ENCODE assay signal across 17 mouse cellular contexts in genomic region chr5:137525511-137525910, GRCm38 (mm10). TPM values are rescaled to one million over a fixed set of nuclear protein-coding genes. Genes with fewer than 3 reads are reported as not detected.
A peak's percentile ranks its signal among the peaks of the same experiment; 100 is the strongest.
DNase-seq lines count a peak whose midpoint lies in the region; ATAC-seq and TF ChIP-seq lines count a peak whose summit lies in the region.
"Had no signal": no experiment of that assay in that cellular context is flagged by ENCODE, and none has a peak within 500 bp of the region (broad histone marks: within the 10 kb centered on the region; RNA-seq: fewer than 3 reads in every experiment).

No protein-coding gene starts in this region.

- no peak for ATAC-seq in liver, embryonic 11.5 days (replicated peaks; ENCODE audit: low FRiP score)
- no peak for ATAC-seq in forebrain, embryonic 14.5 days
- no peak for ATAC-seq in midbrain, embryonic 12.5 days (ENCODE audit: low FRiP score, low read depth)
- no peak for ATAC-seq in CD4-positive, CD25-positive, alpha-beta regulatory T cell, adult 4 months

- H3K27ac ChIP-seq in heart, adult 2 months = no peak overlapping the region
- H3K27ac ChIP-seq in liver, embryonic 11.5 days (ENCODE audit: low read depth, low read length) = peak overlapping the region; percentile 37; the same call in 1 of the 2 replicates
- H3K27ac ChIP-seq in forebrain, embryonic 14.5 days (ENCODE audit: low read depth, low read length) = peak overlapping the region; percentile 23; the same call in 1 of the 2 replicates
- H3K27ac ChIP-seq in midbrain, embryonic 12.5 days (replicated peaks) = peak overlapping the region; percentile 49
- H3K27ac ChIP-seq: stomach, postnatal 0 days had no signal

- no peak overlapping the region for H3K9ac ChIP-seq in heart, adult 2 months (ENCODE audit: low read depth, low read length)
- no peak overlapping the region for H3K9ac ChIP-seq in liver, embryonic 11.5 days (ENCODE audit: low read depth, low read length)
- H3K9ac ChIP-seq in forebrain, embryonic 14.5 days (ENCODE audit: low read length) = no peak overlapping the region
- H3K9ac ChIP-seq in midbrain, embryonic 12.5 days (replicated peaks) = peak overlapping the region; percentile 31; the same call in 1 of the 2 replicates
- H3K9ac ChIP-seq: embryonic facial prominence, embryonic 13.5 days had no signal

- no peak overlapping the region for H3K4me3 ChIP-seq in heart, adult 2 months
- no peak overlapping the region for H3K4me3 ChIP-seq in liver, embryonic 11.5 days (ENCODE audit: low read depth, low read length)
- H3K4me3 ChIP-seq in forebrain, embryonic 14.5 days (ENCODE audit: low read depth, low read length) = no peak overlapping the region
- H3K4me3 ChIP-seq in midbrain, embryonic 12.5 days = no peak overlapping the region
- H3K4me3 ChIP-seq: embryonic facial prominence, embryonic 13.5 days had no signal

- H3K9me3 ChIP-seq in liver, embryonic 11.5 days (ENCODE audit: control insufficient read depth, low read length) = no peaks in the 10 kb centered on the region
- no peaks in the 10 kb centered on the region for H3K9me3 ChIP-seq in forebrain, embryonic 14.5 days (replicated peaks; ENCODE audit: control insufficient read depth, low read length)
- no peaks in the 10 kb centered on the region for H3K9me3 ChIP-seq in midbrain, embryonic 12.5 days
- H3K9me3 ChIP-seq: embryonic facial prominence, embryonic 13.5 days had no signal

- no peak for TF ChIP-seq EP300 in heart, adult 2 months (IDR thresholded peaks at IDR 0.05; ENCODE audit: insufficient read depth, low read depth, low read length)

- H3K4me2 ChIP-seq in liver, embryonic 11.5 days = no peak overlapping the region
- H3K4me2 ChIP-seq in forebrain, embryonic 14.5 days (ENCODE audit: low read length) = no peak overlapping the region
- no peak overlapping the region for H3K4me2 ChIP-seq in midbrain, embryonic 12.5 days (replicated peaks)
- H3K4me2 ChIP-seq: embryonic facial prominence, embryonic 13.5 days had no signal

- WGBS in heart, adult 2 months = 72% methylated on average over 16 of the region's 16 CpGs
- 80% methylated on average over 16 of the region's 16 CpGs for WGBS in liver, embryonic 11.5 days
- 77% methylated on average over 16 of the region's 16 CpGs for WGBS in forebrain, embryonic 14.5 days
- WGBS in midbrain, embryonic 12.5 days = 81% methylated on average over 16 of the region's 16 CpGs

- TF ChIP-seq POLR2A in heart, adult 2 months (IDR thresholded peaks at IDR 0.05; ENCODE audit: insufficient read depth, low read depth, low read length) = no peak

- no peaks in the 10 kb centered on the region for H3K36me3 ChIP-seq in heart, adult 2 months (ENCODE audit: control insufficient read depth, insufficient read depth, low read length)
- H3K36me3 ChIP-seq in liver, embryonic 11.5 days (ENCODE audit: control insufficient read depth, insufficient read depth, low read length) = peaks cover 74% of the 10 kb centered on the region
- peaks cover 95% of the 10 kb centered on the region for H3K36me3 ChIP-seq in forebrain, embryonic 14.5 days (ENCODE audit: control insufficient read depth, insufficient read depth, low read length)
- H3K36me3 ChIP-seq in midbrain, embryonic 12.5 days = peaks cover 95% of the 10 kb centered on the region

- TF ChIP-seq CTCF in heart, adult 2 months (IDR thresholded peaks at IDR 0.05) = no peak

- intact Hi-C loops in heart, adult 2 months (cut with DNase I) = no loop called here

- no peaks in the 10 kb centered on the region for H3K27me3 ChIP-seq in heart, adult 2 months (ENCODE audit: control insufficient read depth, insufficient read depth, low read length)
- no peaks in the 10 kb centered on the region for H3K27me3 ChIP-seq in liver, embryonic 11.5 days (replicated peaks; ENCODE audit: control insufficient read depth, insufficient read depth, low read length)
- H3K27me3 ChIP-seq in forebrain, embryonic 14.5 days (replicated peaks; ENCODE audit: control insufficient read depth, insufficient read depth, low read length) = no peaks in the 10 kb centered on the region
- no peaks in the 10 kb centered on the region for H3K27me3 ChIP-seq in midbrain, embryonic 12.5 days
- H3K27me3 ChIP-seq: embryonic facial prominence, embryonic 13.5 days had no signal

- peak; percentile 91 for DNase-seq in heart, adult 11 months
- DNase-seq in heart, adult 2 months = no peak
- no peak for DNase-seq in liver, embryonic 11.5 days (ENCODE audit: low spot score)
- no peak for DNase-seq in liver
- no peak for DNase-seq in forebrain, embryonic 14.5 days (ENCODE audit: low spot score)
- no peak for DNase-seq in spleen, adult 12 weeks (ENCODE audit: low spot score)

- peaks cover 2% of the 10 kb centered on the region; the same call in 1 of the 2 replicates for H3K4me1 ChIP-seq in heart, adult 2 months (ENCODE audit: control insufficient read depth, insufficient read depth, low read length)
- peaks cover 19% of the 10 kb centered on the region for H3K4me1 ChIP-seq in liver, embryonic 11.5 days (replicated peaks; ENCODE audit: control insufficient read depth, insufficient read depth, low read length)
- H3K4me1 ChIP-seq in forebrain, embryonic 14.5 days (ENCODE audit: control insufficient read depth, insufficient read depth, low read length) = peaks cover 7% of the 10 kb centered on the region; the same call in 1 of the 2 replicates
- peaks cover 43% of the 10 kb centered on the region for H3K4me1 ChIP-seq in midbrain, embryonic 12.5 days

- H3K79me2 ChIP-seq in heart, adult 2 months (replicated peaks; ENCODE audit: control insufficient read depth, insufficient read depth, low read length) = no peaks in the 10 kb centered on the region; the same call in 1 of the 2 replicates

RNA-seq across cellular contexts. Expression of gene Gigyf1, which starts 7.2 kb away (rescaled TPM):
- 10 to 100 TPM; 24.4 to 29.1 TPM for total RNA-seq in heart, adult 2 months (2021)
- 19.6 and 21.0 TPM in 2 replicates for polyA plus RNA-seq in heart, adult 2 months (2012; rRNA removed)
- 7.0 and 9.0 TPM in 2 replicates for polyA plus RNA-seq in liver, embryonic 11.5 days (2014; fragmentation: Nextera tagmentation; extraction: Ambion mirVana)
- polyA plus RNA-seq in forebrain, embryonic 14.5 days (2014; fragmentation: Nextera tagmentation; extraction: Ambion mirVana) = 11.5 and 13.0 TPM in 2 replicates
- 20.5 and 21.1 TPM in 2 replicates for polyA plus RNA-seq in midbrain, embryonic 12.5 days (2016; fragmentation: Nextera tagmentation; extraction: Ambion mirVana)
- 10 to 100 TPM; 35.6 to 36.1 TPM for polyA plus RNA-seq in CD4-positive, CD25-positive, alpha-beta regulatory T cell, adult 4 months (2017; shearing (Covaris generic))

RNA-seq across cellular contexts. Expression of gene Epo, which starts 7.5 kb away (rescaled TPM):
- total RNA-seq in heart, adult 2 months (2021) = not detected
- polyA plus RNA-seq in heart, adult 2 months (2012; rRNA removed) = not detected in 2 replicates
- 4.6 and 7.8 TPM in 2 replicates for polyA plus RNA-seq in liver, embryonic 11.5 days (2014; fragmentation: Nextera tagmentation; extraction: Ambion mirVana)
- not detected in 2 replicates for polyA plus RNA-seq in forebrain, embryonic 14.5 days (2014; fragmentation: Nextera tagmentation; extraction: Ambion mirVana)
- polyA plus RNA-seq in midbrain, embryonic 12.5 days (2016; fragmentation: Nextera tagmentation; extraction: Ambion mirVana) = 0.34 TPM in 1 of 2 replicates, not detected in the other
- not detected for polyA plus RNA-seq in CD4-positive, CD25-positive, alpha-beta regulatory T cell, adult 4 months (2017; shearing (Covaris generic))
- total RNA-seq: granulocyte monocyte progenitor cell, adult 5-6 weeks; heart, postnatal 36 days; layer of hippocampus, postnatal 25 days had no signal
- polyA plus RNA-seq: brain, embryonic 14.5 days; embryonic facial prominence, embryonic 13.5 days; small intestine, adult 2 months; stomach, postnatal 0 days; urinary bladder, adult 2 months had no signal

RNA-seq across cellular contexts. Expression of gene Gnb2, which starts 7.8 kb away (rescaled TPM):
- 100 to 1,000 TPM; 222 to 249 TPM for total RNA-seq in heart, adult 2 months (2021)
- 395 and 448 TPM in 2 replicates for polyA plus RNA-seq in heart, adult 2 months (2012; rRNA removed)
- 306 and 319 TPM in 2 replicates for polyA plus RNA-seq in liver, embryonic 11.5 days (2014; fragmentation: Nextera tagmentation; extraction: Ambion mirVana)
- 598 and 644 TPM in 2 replicates for polyA plus RNA-seq in forebrain, embryonic 14.5 days (2014; fragmentation: Nextera tagmentation; extraction: Ambion mirVana)
- polyA plus RNA-seq in midbrain, embryonic 12.5 days (2016; fragmentation: Nextera tagmentation; extraction: Ambion mirVana) = 464 and 467 TPM in 2 replicates
- 10 to 100 TPM; 36.8 to 66.7 TPM for polyA plus RNA-seq in CD4-positive, CD25-positive, alpha-beta regulatory T cell, adult 4 months (2017; shearing (Covaris generic))

RNA-seq across cellular contexts. Expression of gene Pop7, which starts 23.2 kb away (rescaled TPM):
- 10 to 100 TPM; 13.4 to 13.9 TPM for total RNA-seq in heart, adult 2 months (2021)
- polyA plus RNA-seq in heart, adult 2 months (2012; rRNA removed) = 22.7 and 25.6 TPM in 2 replicates
- 61.4 and 70.6 TPM in 2 replicates for polyA plus RNA-seq in liver, embryonic 11.5 days (2014; fragmentation: Nextera tagmentation; extraction: Ambion mirVana)
- 81.2 and 98.0 TPM in 2 replicates for polyA plus RNA-seq in forebrain, embryonic 14.5 days (2014; fragmentation: Nextera tagmentation; extraction: Ambion mirVana)
- polyA plus RNA-seq in midbrain, embryonic 12.5 days (2016; fragmentation: Nextera tagmentation; extraction: Ambion mirVana) = 58.0 and 58.1 TPM in 2 replicates
- polyA plus RNA-seq in CD4-positive, CD25-positive, alpha-beta regulatory T cell, adult 4 months (2017; shearing (Covaris generic)) = 10 to 100 TPM; 44.2 to 57.4 TPM

RNA-seq across cellular contexts. Expression of gene Actl6b, which starts 27.8 kb away (rescaled TPM):
- total RNA-seq in heart, adult 2 months (2021) = not detected
- polyA plus RNA-seq in heart, adult 2 months (2012; rRNA removed) = 0.32 TPM in 1 of 2 replicates, not detected in the other
- 0.70 and 0.79 TPM in 2 replicates for polyA plus RNA-seq in liver, embryonic 11.5 days (2014; fragmentation: Nextera tagmentation; extraction: Ambion mirVana)
- polyA plus RNA-seq in forebrain, embryonic 14.5 days (2014; fragmentation: Nextera tagmentation; extraction: Ambion mirVana) = 184 and 201 TPM in 2 replicates
- 89.4 and 93.1 TPM in 2 replicates for polyA plus RNA-seq in midbrain, embryonic 12.5 days (2016; fragmentation: Nextera tagmentation; extraction: Ambion mirVana)
- polyA plus RNA-seq in CD4-positive, CD25-positive, alpha-beta regulatory T cell, adult 4 months (2017; shearing (Covaris generic)) = not detected
- total RNA-seq: granulocyte monocyte progenitor cell, adult 5-6 weeks; heart, postnatal 36 days had no signal
- polyA plus RNA-seq: limb, embryonic 11.5 days had no signal
